Mouse (Mus musculus) kidney, adult 2 months (tissue): Measurements from ENCODE around the gene Vopp1.

Source experiments
- CTCF ChIP-seq: fragments of 200-500 bp; conservative IDR thresholded peaks from 2 replicates; pipeline ENCODE4 v1.5.1; 2011; ENCODE audit warnings: low read depth, mild to moderate bottlenecking, control low read depth, low read length, moderate library complexity, mixed read lengths; ENCODE audit not compliant: insufficient read depth, insufficient read length
- POLR2A ChIP-seq: fragments of 200-500 bp; IDR thresholded peaks from one replicate; pipeline ENCODE4 v1.6.1; 2011; ENCODE audit warnings: low read depth, low read length, control low read depth

- no peak for TF ChIP-seq CTCF
- no peak for TF ChIP-seq POLR2A
Observed at GRCm38 (mm10) chr6:57823461-57823860, 1.5 kb downstream of the Vopp1 start.
